Mouse (Mus musculus): Measurements from ENCODE around the gene Cplx3. TPM values are rescaled to one million over a fixed set of nuclear protein-coding genes. Genes with fewer than 3 reads are reported as not detected.

Cplx3 gene
- total and polyA plus RNA-seq, 3 experiments = not detected

GRCm38 (mm10) chr9:57620674-57621073, 14.6 kb upstream of the Cplx3 start, which contains the start of gene Lman1l (continued):
- TF ChIP-seq ZKSCAN1 (IDR thresholded peaks at IDR 0.05; ENCODE audit: low read depth, low read length) (no peak), USF2 (IDR thresholded peaks at IDR 0.05; ENCODE audit: borderline replicate concordance in 1 of 2, insufficient read depth in 1 of 2, low read depth in 1 of 2, low read length in 2 of 2) (no peak)

GRCm38 (mm10) chr9:57618854-57619253, 12.8 kb upstream of the Cplx3 start:
- no peak for TF ChIP-seq ZC3H11A (IDR thresholded peaks at IDR 0.05; ENCODE audit: low read depth, low read length)
- TF ChIP-seq NELFE (IDR thresholded peaks at IDR 0.05; ENCODE audit: low read depth, low read length) = no peak
- TF ChIP-seq POLR2AphosphoS5 (IDR thresholded peaks at IDR 0.05; ENCODE audit: borderline replicate concordance, low read depth, low read length) = no peak
- TF ChIP-seq ZMIZ1 (IDR thresholded peaks at IDR 0.05; ENCODE audit: low read depth, low read length) = no peak
- Histone ChIP-seq H3K36me3 (ENCODE audit: control insufficient read depth in 1 of 2, insufficient read depth in 2 of 2, low read length in 2 of 2) (no peaks in the 10 kb centered on the region), H3K4me1 (ENCODE audit: control insufficient read depth in 1 of 2, insufficient read depth in 2 of 2, low read length in 2 of 2) (peaks cover 0 to 7% of the 10 kb centered on the region in 2 experiments; a peak in 1 of 4 replicates), H3K9ac (ENCODE audit: control insufficient read depth, low read depth, low read length, poor library complexity, severe bottlenecking) (no peak overlapping the region), H3K27me3 (ENCODE audit: control insufficient read depth in 1 of 2, insufficient read depth in 2 of 2, low read length in 2 of 2) (no peaks in the 10 kb centered on the region), H3K9me3 (replicated peaks; ENCODE audit: insufficient read depth, low read length) (no peaks in the 10 kb centered on the region), H3K79me2 (ENCODE audit: control insufficient read depth, insufficient read depth, low read length, poor library complexity) (no peaks in the 10 kb centered on the region), H3K27ac (ENCODE audit: control insufficient read depth, low read depth, low read length) (no peak overlapping the region), H3K4me3 (ENCODE audit: control insufficient read depth in 1 of 2, insufficient read depth in 1 of 2, low read depth in 2 of 2, low read length in 2 of 2) (no peak overlapping the region)
- no peak for DNase-seq (ENCODE audit: low read depth, low spot score)

GRCm38 (mm10) chr9:57617556-57618169, 11.6 kb upstream of the Cplx3 start:
- no peaks in the 10 kb centered on the region; a peak in 2 of 4 replicates for H3K27me3 ChIP-seq (ENCODE audit: control insufficient read depth in 1 of 2, insufficient read depth in 2 of 2, low read length in 2 of 2)
- DNase-seq (ENCODE audit: low read depth, low spot score) = no peak
- no peaks in the 10 kb centered on the region for H3K9me3 ChIP-seq (replicated peaks; ENCODE audit: insufficient read depth, low read length)
- H3K27ac ChIP-seq (ENCODE audit: control insufficient read depth, low read depth, low read length) = no peak overlapping the region
- no peaks in the 10 kb centered on the region for H3K36me3 ChIP-seq (ENCODE audit: control insufficient read depth in 1 of 2, insufficient read depth in 2 of 2, low read length in 2 of 2)
- H3K9ac ChIP-seq (ENCODE audit: control insufficient read depth, low read depth, low read length, poor library complexity, severe bottlenecking) = no peak overlapping the region
- TF ChIP-seq NELFE (IDR thresholded peaks at IDR 0.05; ENCODE audit: low read depth, low read length) (no peak), GATA1 (IDR thresholded peaks at IDR 0.05; ENCODE audit: low read depth, low read length) (no peak), MAFK (IDR thresholded peaks at IDR 0.05; ENCODE audit: borderline replicate concordance, low read depth, low read length) (no peak), KAT2A (conservative IDR thresholded peaks at IDR 0.05; ENCODE audit: low read depth, low read length) (no peak), ZC3H11A (IDR thresholded peaks at IDR 0.05; ENCODE audit: low read depth, low read length) (no peak), ETS1 (IDR thresholded peaks at IDR 0.05; ENCODE audit: low read depth, low read length) (no peak), MEF2A (IDR thresholded peaks at IDR 0.05; ENCODE audit: extremely low read depth, insufficient replicate concordance, low read depth, low read length, poor library complexity, severe bottlenecking) (no peak), TBP (IDR thresholded peaks at IDR 0.05; ENCODE audit: low read depth, low read length) (no peak), MAZ (IDR thresholded peaks at IDR 0.05; ENCODE audit: low read depth, low read length) (no peak), RAD21 (IDR thresholded peaks at IDR 0.05; ENCODE audit: low read depth, low read length) (no peak), EP300 (IDR thresholded peaks at IDR 0.05; ENCODE audit: low read depth in 1 of 2, low read length in 2 of 2) (no peak), ZMIZ1 (IDR thresholded peaks at IDR 0.05; ENCODE audit: low read depth, low read length) (no peak)
- H3K4me1 ChIP-seq (ENCODE audit: control insufficient read depth in 1 of 2, insufficient read depth in 2 of 2, low read length in 2 of 2) = peaks cover 0 to 5% of the 10 kb centered on the region in 2 experiments; a peak in 1 of 4 replicates
- H3K79me2 ChIP-seq (ENCODE audit: control insufficient read depth, insufficient read depth, low read length, poor library complexity) = no peaks in the 10 kb centered on the region
- H3K4me3 ChIP-seq (ENCODE audit: control insufficient read depth in 1 of 2, insufficient read depth in 1 of 2, low read depth in 2 of 2, low read length in 2 of 2) = no peak overlapping the region
